Mouse (Mus musculus) C2C12 (cell line): ENCODE results near the gene Cxcr4.

Experiments
- CEBPB ChIP-seq: IDR thresholded peaks from one replicate; pipeline ENCODE4 v1.6.1; 2011; ENCODE audit warnings: low read depth, mild to moderate bottlenecking, control low read depth, moderate library complexity
- CTCF ChIP-seq: IDR thresholded peaks from one replicate; pipeline ENCODE4 v1.5.1; 2011; ENCODE audit not compliant: control insufficient read depth, insufficient read depth, insufficient read length
- MAX ChIP-seq: IDR thresholded peaks from one replicate; pipeline ENCODE4 v1.6.1; 2011; ENCODE audit warnings: mild to moderate bottlenecking, control low read depth
- MYOD1 ChIP-seq: IDR thresholded peaks from one replicate; pipeline ENCODE4 v1.6.1; 2011; ENCODE audit warnings: low read depth; ENCODE audit not compliant: control insufficient read depth, insufficient read length
- MYOG ChIP-seq: IDR thresholded peaks from one replicate; pipeline ENCODE4 v1.6.1; 2011; ENCODE audit not compliant: control insufficient read depth, insufficient read length; ENCODE audit errors: extremely low read depth
- USF1 ChIP-seq: IDR thresholded peaks from one replicate; pipeline ENCODE4 v1.6.1; 2011; ENCODE audit warnings: low read depth, mild to moderate bottlenecking, control low read depth, moderate library complexity

- TF ChIP-seq CTCF (no peak), MYOD1 (no peak), MAX (no peak), USF1 (no peak), CEBPB (no peak), MYOG (no peak)
Measured at GRCm38 (mm10) chr1:128589488-128589887, 2.6 kb downstream of the Cxcr4 start.
